Mouse (Mus musculus) cerebellum, postnatal 36 days (tissue): ENCODE data around the gene Ddo.

Experiments used
- DNase-seq, 2 experiments: peaks; one replicate each; pipeline ENCODE4 v3.0.0; 2021 to 2022; ENCODE audit warnings: mixed read lengths in 2 of 2

Ddo gene

DNA sequence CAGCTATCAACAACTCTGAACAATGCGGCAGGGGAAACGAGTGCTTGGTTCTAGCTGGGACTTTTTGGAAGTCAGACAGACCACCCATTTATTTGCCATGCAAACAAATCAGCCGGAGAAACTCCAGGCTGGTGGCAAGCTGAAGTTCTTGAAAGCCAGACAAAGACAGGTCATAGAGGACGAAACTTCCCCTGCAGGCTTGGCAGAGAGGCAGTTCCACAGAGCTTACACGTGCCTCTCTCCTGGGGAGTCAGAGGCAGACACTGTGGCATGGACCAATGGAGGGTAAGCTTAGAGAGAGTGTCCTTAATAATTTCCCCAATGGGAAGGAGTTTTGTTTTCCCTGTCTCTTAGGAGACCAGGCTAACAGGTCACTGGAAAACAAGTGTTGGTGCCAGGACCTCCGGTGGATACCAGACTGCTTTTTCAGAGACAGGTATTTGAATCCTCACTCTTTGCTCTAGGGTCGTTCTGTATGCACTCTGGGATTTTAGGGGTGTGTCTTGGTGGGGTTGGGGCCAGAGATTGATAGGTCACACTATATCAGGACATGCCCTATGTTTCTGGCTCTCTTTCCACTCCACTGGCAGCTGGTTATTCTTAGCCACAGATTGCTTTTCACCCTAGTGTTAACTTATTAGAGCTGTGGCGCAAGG lies at the start of gene Ddo:
Gene Ddo, plus strand, starts transcription at position 356 of the 656 bp plus-strand sequence.
- peak; percentile 44 to 64 for DNase-seq

DNA sequence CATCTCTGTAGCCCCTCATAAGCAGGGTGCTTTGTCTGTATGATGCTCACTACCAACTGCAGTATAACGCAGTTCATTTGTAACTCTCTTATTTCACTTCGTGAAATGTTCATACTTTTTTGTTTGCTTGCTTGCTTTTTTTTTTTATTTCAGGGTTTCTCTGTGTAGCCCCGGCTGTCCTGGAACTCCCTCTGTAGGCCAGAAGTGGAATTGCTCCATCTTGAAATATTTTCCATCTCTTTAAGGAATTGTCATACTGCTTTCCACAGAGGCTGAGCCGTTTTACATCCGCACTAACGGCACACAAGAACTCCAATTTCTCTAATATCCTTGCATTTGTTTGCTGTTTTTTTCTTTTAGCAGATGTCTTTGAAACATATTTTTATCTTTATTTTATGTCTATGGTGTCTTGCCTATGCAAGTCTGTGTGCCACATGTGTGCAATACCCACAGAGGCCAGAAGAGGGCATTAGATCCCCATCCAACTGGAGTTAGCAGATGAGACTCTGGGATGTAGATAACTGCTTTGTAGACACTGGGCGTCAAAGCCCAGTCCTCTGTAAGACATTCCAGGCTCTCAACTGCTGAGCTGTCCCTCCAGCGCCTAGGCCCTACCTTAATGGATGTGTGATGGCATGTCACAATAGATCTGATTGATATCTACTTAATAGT lies 46.1 kb upstream of the Ddo start:
- DNase-seq, result peak; percentile 6 to 17

GRCm38 (mm10) chr10:40592186-40592585 lies 37.6 kb upstream of the Ddo start:
- DNase-seq, result no peak

- no peak for DNase-seq
Measured at GRCm38 (mm10) chr10:40597177-40597576, 32.6 kb upstream of the Ddo start.

DNA sequence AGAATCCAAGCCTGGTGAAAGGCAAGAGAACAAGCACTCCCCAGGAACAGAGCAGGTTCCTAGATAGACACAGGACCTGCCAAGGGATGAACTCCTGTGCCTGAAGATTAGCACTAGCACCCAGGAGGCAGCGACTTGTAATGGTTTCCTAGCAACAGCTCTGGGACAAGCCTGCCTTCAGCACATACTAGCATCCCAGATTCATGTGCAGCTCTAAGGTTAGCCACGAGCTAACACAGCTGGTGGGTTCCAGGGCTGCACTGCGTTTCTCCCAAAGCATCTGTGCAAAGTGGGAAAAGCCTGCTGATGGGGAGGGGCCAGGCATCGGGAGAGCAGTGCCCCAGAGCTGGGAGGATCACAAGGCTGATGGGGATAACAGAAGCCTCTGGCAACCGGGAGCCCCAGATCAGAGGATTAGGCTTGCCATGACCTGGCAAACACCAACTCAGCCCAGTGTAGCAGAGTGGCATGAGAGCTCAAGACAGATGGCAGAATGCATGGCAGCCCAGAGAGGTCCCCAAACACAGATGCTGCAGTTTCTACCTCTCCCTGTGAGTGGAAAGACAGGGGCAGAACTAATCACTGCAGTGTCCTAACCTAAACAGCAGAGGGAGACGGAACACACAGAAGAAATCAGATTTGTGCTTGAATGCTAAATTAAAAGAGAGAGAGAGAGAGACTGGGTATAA lies 25.0 kb upstream of the Ddo start:
- DNase-seq, result no peak

GRCm38 (mm10) chr10:40617973-40618372 lies 11.8 kb upstream of the Ddo start:
- no peak for DNase-seq

- no peak for DNase-seq
Measured at GRCm38 (mm10) chr10:40619760-40620159, 10.1 kb upstream of the Ddo start.

- peak; percentile 63 to 64 for DNase-seq
Measured at GRCm38 (mm10) chr10:40629140-40629539, 671 bp upstream of the Ddo start.

- peak; percentile 37 to 51 for DNase-seq
Measured at GRCm38 (mm10) chr10:40630457-40630856, 646 bp downstream of the Ddo start.

GRCm38 (mm10) chr10:40630961-40631360 lies 1.1 kb downstream of the Ddo start:
- peak in 1 of 2 experiments; percentile 32 for DNase-seq

DNA sequence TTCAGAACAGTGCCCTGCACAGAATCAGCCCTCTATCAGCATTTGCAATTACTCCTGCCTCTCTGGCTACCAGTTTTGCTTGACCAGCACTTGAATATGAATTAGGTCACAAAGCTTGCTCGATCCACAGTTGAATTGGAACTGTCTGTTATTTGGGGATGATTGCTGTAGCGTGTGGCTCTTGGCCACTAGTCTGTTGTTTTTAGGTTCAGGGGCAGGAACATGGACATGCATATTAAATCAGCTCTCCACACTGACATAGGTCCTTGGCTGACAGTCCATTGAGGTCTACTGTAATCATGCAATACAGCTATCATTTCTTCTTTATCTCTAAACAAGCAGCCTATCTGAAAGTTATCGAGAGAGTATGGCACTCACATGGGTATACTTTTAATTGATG lies 2.3 kb downstream of the Ddo start:
- DNase-seq, result no peak

GRCm38 (mm10) chr10:40637331-40637730 lies 7.5 kb downstream of the Ddo start:
- DNase-seq, result no peak

DNA sequence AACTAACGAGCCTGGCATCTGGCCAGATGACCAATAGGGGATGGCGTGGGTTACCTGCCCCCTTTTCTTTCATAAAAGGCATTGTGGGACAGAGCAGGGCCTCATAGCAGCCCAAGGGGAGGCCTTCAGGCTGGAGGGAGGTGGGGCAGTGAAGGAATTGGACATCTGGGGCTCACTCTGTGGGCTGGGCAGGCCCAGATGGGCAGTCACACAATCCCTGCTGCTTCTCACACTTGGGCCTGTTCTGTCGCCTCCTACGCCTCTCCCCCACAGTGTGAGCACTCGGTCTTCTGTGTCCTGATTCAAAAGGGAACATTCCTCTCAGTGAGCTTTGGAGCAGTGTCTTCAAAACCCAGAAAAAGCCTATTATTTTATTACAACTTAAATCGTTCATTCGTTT lies 8.5 kb downstream of the Ddo start:
- DNase-seq, result peak; percentile 64 to 70

GRCm38 (mm10) chr10:40638823-40639819 lies 9.3 kb downstream of the Ddo start:
- DNase-seq, result peak; percentile 26 to 49

DNA sequence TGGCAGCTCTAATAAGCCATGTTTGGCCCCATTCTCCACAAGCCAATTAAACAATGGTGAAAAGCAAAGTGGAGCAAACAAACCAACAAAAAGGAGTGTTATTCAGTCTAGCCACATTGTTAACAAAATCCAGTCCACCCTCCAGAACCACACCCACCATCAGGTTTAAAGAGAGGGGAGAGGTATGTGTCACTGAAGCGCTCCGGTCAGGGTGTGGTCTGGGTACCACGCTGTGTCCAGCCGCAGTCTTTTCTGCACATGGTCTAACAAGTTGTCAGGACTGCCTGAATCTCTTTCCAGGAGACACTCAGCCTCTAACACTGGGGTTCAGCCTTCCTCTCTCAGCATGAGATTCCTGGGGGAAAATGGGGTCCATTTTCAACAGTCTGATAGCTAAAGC lies 10.6 kb downstream of the Ddo start:
- DNase-seq, result no peak

DNA sequence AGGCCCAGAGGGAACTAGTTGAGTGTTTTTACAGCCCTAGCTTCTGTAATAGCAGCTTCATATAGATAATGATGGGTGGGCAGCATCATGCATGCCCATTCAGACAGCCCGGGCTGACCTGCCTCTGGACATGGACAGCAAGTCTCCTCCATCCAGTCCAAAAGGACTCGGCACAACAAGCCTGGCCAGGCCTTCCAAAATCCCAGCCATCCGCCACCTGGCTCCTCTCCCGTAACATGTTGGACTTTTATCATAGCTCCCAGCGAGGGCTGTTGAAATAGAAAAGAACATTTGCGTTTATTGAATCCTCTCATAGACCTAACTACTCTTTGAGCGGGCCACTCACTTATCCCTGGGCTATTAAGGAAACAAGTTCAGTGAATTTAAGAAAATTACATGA lies 12.1 kb downstream of the Ddo start:
- DNase-seq, result peak; percentile 64 to 65

DNA sequence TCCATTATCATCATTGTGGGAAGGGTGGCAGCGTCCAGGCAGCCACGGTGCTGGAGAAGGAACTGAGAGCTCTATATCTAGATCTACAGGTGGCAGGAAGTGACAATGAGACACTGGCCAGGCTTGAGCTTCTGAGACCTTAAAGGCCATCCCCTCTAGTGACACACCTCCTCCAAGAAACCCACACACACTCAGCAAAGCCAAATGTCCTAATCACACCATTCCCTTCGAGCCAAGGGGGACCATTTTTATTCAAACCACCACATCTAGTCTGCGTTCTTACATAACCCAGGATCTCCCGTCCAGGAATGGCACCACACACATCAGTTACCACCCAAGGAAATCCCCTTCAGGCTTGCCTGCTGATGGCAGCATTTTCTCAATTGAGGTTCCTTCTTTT lies 13.3 kb downstream of the Ddo start:
- DNase-seq, result no peak

- no peak for DNase-seq
Measured at GRCm38 (mm10) chr10:40644456-40644855, 14.6 kb downstream of the Ddo start.

DNA sequence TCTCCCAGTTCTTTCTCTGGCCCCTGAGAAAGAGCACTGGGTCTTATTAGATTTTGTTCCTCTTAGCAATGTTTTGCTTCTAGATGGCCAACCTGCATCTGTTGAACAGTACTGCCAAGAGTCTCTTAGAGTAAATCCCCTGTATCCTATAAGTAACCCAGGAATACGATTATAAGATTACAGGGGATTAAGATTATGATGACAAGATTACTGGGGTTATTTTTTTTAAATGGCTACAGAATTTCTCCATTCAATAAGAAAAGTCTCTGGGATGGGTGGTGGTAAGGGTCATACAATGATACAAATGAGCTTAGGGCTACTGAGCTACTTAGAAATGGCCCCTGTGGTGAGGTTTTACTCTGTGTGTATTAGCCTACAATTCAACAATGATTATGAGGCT lies 15.5 kb downstream of the Ddo start:
- no peak for DNase-seq

- DNase-seq, result no peak
Measured at GRCm38 (mm10) chr10:40648776-40649175, 19.0 kb downstream of the Ddo start.

- DNase-seq, result no peak
Measured at GRCm38 (mm10) chr10:40649634-40650033, 19.8 kb downstream of the Ddo start.

DNA sequence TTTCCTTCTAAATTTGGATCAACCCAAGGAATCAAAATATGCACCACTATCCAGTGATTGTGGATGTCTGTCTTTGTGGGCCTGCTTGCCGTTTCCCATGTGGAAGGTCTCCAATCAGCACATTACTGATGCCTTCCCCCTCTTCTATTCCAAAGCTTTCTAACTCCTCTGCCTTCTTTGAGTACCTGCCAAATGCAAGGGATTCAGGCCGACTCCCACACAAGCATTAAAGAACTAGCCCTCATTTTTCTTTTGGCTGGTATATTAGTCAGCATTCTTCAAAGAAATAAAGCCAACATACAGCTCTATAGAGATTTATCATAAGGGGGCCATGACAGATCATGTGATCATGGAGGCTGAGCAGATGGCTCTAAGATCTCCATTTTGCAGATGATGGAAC lies 21.9 kb downstream of the Ddo start:
- DNase-seq, result no peak

DNA sequence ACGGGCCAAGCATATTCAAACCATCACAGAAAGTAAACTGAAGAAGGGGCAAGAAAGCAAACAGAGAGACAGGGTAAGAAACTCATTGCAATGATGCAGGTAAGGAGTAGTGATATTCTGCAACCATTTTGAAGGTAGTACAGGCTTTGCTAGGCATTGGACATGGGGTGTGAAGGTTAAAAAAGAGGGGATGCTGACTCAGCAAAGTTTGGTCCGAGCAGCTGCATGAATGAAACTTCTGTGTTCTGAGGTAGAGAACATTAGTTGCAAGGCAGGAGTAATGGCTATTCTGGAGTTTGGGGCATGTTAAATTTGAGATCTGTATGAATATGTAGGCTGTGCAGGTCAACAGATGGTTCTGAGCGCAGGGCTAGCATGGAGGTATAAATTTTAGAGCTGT lies 35.5 kb downstream of the Ddo start:
- DNase-seq, result no peak
